Mouse (Mus musculus): ENCODE data around the gene Rnf145.

DNA sequence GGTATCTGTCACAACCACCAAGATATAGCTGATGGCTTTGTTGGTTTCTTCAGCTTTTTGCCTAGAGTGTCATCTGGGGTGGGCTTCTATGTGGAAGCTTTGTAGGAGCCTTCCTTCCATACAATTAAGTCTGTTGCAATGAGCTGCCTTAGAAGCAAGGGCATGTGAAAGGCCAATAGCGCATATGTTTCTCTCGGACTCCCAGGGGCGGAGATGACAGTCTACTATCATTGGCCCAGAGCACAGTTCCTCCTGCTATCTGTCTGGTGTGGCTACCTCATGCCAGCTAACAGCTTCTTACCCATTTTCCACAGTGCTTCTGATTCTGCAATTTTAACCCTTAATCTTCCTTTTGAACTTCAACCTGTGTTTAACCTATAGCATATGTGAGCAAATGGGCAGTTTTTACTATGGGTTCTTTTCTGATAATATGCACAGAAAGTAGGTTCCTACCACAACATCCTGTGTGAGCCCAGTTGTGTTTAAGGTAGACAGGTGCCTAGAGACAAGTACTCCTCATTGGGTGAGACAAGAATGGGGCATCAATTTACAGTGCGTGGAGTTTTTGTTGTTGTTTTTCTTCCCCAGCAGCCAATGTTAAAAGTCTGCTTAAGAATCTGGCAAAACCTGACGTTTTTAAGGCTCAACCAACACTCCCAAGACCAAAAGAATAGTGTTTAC lies 24.0 kb upstream of the Rnf145 start:
- TF ChIP-seq CTCF (IDR thresholded peaks at IDR 0.05; ENCODE audit: low read depth, low read length) (no peak), POLR2A (IDR thresholded peaks at IDR 0.05; ENCODE audit: insufficient read depth, low read length) (no peak), EP300 (IDR thresholded peaks at IDR 0.05; ENCODE audit: insufficient read depth, low read depth, low read length) (no peak)

Measured in ES-Bruce4 (cell line).